27 mouse cellular contexts compared by ENCODE assay signal in the genomic region with DNA sequence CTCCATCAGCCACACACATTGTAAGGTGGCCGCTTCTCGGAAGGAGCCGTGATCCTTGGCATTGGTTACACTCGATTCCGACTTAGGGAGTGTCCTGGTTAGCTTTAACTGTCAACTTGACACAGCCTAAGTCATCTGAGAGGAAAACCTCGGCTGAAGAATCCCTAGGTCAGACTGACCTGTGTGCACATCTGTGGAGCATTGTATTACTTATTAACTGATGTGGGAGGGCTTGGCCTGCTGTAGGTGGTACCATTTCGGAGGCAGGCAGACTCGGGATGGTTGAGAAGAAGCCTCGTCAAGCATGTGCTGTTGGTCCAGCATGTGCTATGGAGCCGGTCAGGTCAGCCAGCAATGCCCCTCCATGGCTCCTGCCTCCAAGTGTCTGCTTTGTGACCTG.
A peak's percentile ranks its signal among the peaks of the same experiment; 100 is the strongest.
DNase-seq lines count a peak whose midpoint lies in the region; ATAC-seq and TF ChIP-seq lines count a peak whose summit lies in the region.
"Had no signal": no experiment of that assay in that cellular context is flagged by ENCODE, and none has a peak within 500 bp of the region (broad histone marks: within the 10 kb centered on the region; RNA-seq: fewer than 3 reads in every experiment).

No protein-coding gene starts in this region.

- no peaks in the 10 kb centered on the region for H3K27me3 ChIP-seq in liver, postnatal 0 days (ENCODE audit: insufficient read depth, low read length)
- H3K27me3 ChIP-seq: embryonic facial prominence, embryonic 15.5 days; heart, embryonic 12.5 days; limb, embryonic 13.5 days had no signal

- no peaks in the 10 kb centered on the region for H3K36me3 ChIP-seq in liver, postnatal 0 days (replicated peaks; ENCODE audit: insufficient read depth, low read length)
- H3K36me3 ChIP-seq: embryonic facial prominence, embryonic 10.5 days; embryonic facial prominence, embryonic 15.5 days; forebrain, embryonic 12.5 days; heart, embryonic 12.5 days; hindbrain, embryonic 13.5 days; limb, embryonic 13.5 days had no signal

- TF ChIP-seq CTCF in liver, postnatal 0 days (IDR thresholded peaks at IDR 0.05; ENCODE audit: low read depth), result no peak

- H3K9me3 ChIP-seq in liver, postnatal 0 days (ENCODE audit: low read length), result no peaks in the 10 kb centered on the region
- H3K9me3 ChIP-seq: embryonic facial prominence, embryonic 10.5 days; embryonic facial prominence, embryonic 15.5 days; forebrain, embryonic 12.5 days; heart, embryonic 12.5 days; hindbrain, embryonic 13.5 days; limb, embryonic 13.5 days had no signal

- TF ChIP-seq EP300 in liver, postnatal 0 days (IDR thresholded peaks at IDR 0.05; ENCODE audit: low read depth), result no peak

- DNase-seq in kidney, adult 18-20 months, result peak; percentile 63
- DNase-seq in kidney, adult 8-10 months, result peak; percentile 75 to 83
- peak; percentile 26 for DNase-seq in kidney, postnatal 10 days
- no peak for DNase-seq in liver, postnatal 0 days
- no peak for DNase-seq in frontal cortex, postnatal 25 days (ENCODE audit: low spot score in 2 of 2)
- no peak for DNase-seq in cerebellum, postnatal 10 days
- DNase-seq: adrenal gland, postnatal 25 days; cerebellum, adult 18-20 months; forebrain, postnatal 0 days; gastrocnemius, postnatal 25 days; heart, adult 18-20 months; heart, postnatal 4 days; lung, postnatal 36 days; thymus, adult 2 months; thymus, postnatal 36 days had no signal

- WGBS in liver, postnatal 0 days (ENCODE audit: insufficient replicate concordance), result 65% methylated on average over 10 of the region's 10 CpGs

- peaks cover 26% of the 10 kb centered on the region for H3K4me1 ChIP-seq in liver, postnatal 0 days (ENCODE audit: insufficient read depth)
- H3K4me1 ChIP-seq: heart, embryonic 12.5 days; hindbrain, embryonic 13.5 days had no signal

- ATAC-seq in liver, postnatal 0 days, result peak; percentile 36; the same call in 1 of the 2 replicates
- no peak for ATAC-seq in inflammation-experienced regulatory T-cells, adult 6 months
- ATAC-seq: CD4-positive, CD25-positive, alpha-beta regulatory T cell, adult 4 months; forebrain, postnatal 0 days; intestine, postnatal 0 days; midbrain, embryonic 16.5 days had no signal

- H3K9ac ChIP-seq in liver, postnatal 0 days (replicated peaks), result no peak overlapping the region
- H3K9ac ChIP-seq: embryonic facial prominence, embryonic 15.5 days; forebrain, embryonic 12.5 days; forebrain, postnatal 0 days; heart, embryonic 12.5 days; hindbrain, embryonic 13.5 days; limb, embryonic 13.5 days had no signal

- no peak overlapping the region for H3K4me2 ChIP-seq in liver, postnatal 0 days (ENCODE audit: low read depth, low read length)
- H3K4me2 ChIP-seq: embryonic facial prominence, embryonic 15.5 days; forebrain, embryonic 12.5 days; heart, embryonic 12.5 days; hindbrain, embryonic 13.5 days; limb, embryonic 13.5 days; midbrain, embryonic 11.5 days had no signal

- no peak overlapping the region for H3K27ac ChIP-seq in liver, postnatal 0 days (ENCODE audit: low read depth)
- H3K27ac ChIP-seq: embryonic facial prominence, embryonic 10.5 days; embryonic facial prominence, embryonic 15.5 days; forebrain, embryonic 12.5 days; hindbrain, embryonic 13.5 days; layer of hippocampus, adult 2 months; limb, embryonic 13.5 days had no signal

- no peak overlapping the region for H3K4me3 ChIP-seq in liver, postnatal 0 days (ENCODE audit: low read depth, low read length)
- H3K4me3 ChIP-seq: embryonic facial prominence, embryonic 10.5 days; embryonic facial prominence, embryonic 15.5 days; forebrain, embryonic 12.5 days; heart, embryonic 12.5 days; hindbrain, embryonic 13.5 days; layer of hippocampus, adult 2 months; limb, embryonic 13.5 days had no signal

Comparison
In these comparisons a context has a peak if more than half of its experiments do, and no peak if none do; other contexts are left out.
1. DNase-seq: peak in kidney, adult 18-20 months (single experiment), kidney, adult 8-10 months (2 of 2) and kidney, postnatal 10 days (single experiment); none in liver, postnatal 0 days (single experiment), frontal cortex, postnatal 25 days (0 of 2) and cerebellum, postnatal 10 days (0 of 2).